Comparison of ENCODE assay signal across 21 mouse cellular contexts in the genomic region with DNA sequence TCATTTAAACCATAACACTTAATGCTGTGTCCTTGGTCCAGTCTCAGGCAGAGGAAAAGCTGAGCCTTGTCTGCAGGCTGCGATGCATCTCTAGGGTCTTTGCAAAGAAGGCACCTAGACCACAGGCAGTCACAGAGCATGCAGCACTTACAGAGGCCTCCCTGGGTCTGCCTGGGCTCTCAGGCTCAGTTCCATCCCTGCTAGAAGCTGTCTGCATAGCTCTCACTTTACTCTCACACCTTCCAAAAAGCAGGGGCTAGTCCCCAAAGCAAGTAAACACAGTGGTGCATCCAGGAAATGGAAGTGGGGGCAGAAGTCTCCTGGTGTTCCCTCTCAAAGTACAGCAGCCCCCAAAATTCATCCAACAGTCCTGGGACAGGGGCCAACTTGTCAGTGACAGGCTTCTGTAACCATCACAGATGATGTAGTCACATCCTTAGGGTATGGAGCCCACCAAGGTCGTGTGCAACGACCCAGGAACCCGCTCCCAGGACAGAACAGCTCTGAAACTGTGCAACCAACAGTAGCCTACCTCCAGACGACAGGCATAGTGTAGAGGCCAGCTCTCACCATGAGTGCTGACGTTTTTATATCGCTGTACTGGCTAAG.
DNase-seq lines count a peak whose midpoint lies in the region; ATAC-seq and TF ChIP-seq lines count a peak whose summit lies in the region.
"Had no signal": no experiment of that assay in that cellular context is flagged by ENCODE, and none has a peak within 500 bp of the region (broad histone marks: within the 10 kb centered on the region; RNA-seq: fewer than 3 reads in every experiment).

No protein-coding gene starts in this region.

- H3K4me2 ChIP-seq in kidney, embryonic 14.5 days (replicated peaks; ENCODE audit: low read depth, low read length): no peak overlapping the region
- H3K4me2 ChIP-seq in lung, postnatal 0 days (replicated peaks; ENCODE audit: low read depth, low read length): no peak overlapping the region
- H3K4me2 ChIP-seq: embryonic facial prominence, embryonic 13.5 days; forebrain, embryonic 12.5 days; heart, embryonic 11.5 days; heart, embryonic 15.5 days had no signal

- no peaks in the 10 kb centered on the region for H3K36me3 ChIP-seq in kidney, embryonic 14.5 days (ENCODE audit: control insufficient read depth, insufficient read depth, low read length)
- H3K36me3 ChIP-seq in lung, postnatal 0 days (ENCODE audit: insufficient read depth, low read length): no peaks in the 10 kb centered on the region
- H3K36me3 ChIP-seq: embryonic facial prominence, embryonic 13.5 days; forebrain, embryonic 12.5 days; G1E; heart, embryonic 15.5 days had no signal

- no peak for TF ChIP-seq EP300 in lung, postnatal 0 days (IDR thresholded peaks at IDR 0.05)

- H3K9me3 ChIP-seq in kidney, embryonic 14.5 days (ENCODE audit: control insufficient read depth, low read length): no peaks in the 10 kb centered on the region
- H3K9me3 ChIP-seq in lung, postnatal 0 days (ENCODE audit: low read length): no peaks in the 10 kb centered on the region
- H3K9me3 ChIP-seq: embryonic facial prominence, embryonic 13.5 days; forebrain, embryonic 12.5 days; G1E; heart, embryonic 15.5 days had no signal

- peak overlapping the region; percentile 83 for H3K27ac ChIP-seq in cerebellum, adult 2 months (ENCODE audit: insufficient read depth, low read length)
- H3K27ac ChIP-seq in kidney, embryonic 14.5 days (ENCODE audit: low read depth, low read length): no peak overlapping the region
- H3K27ac ChIP-seq in lung, postnatal 0 days (ENCODE audit: low read length): no peak overlapping the region
- H3K27ac ChIP-seq: embryonic facial prominence, embryonic 13.5 days; forebrain, embryonic 12.5 days; heart, embryonic 15.5 days had no signal

- TF ChIP-seq CTCF in cerebellum, adult 2 months (IDR thresholded peaks at IDR 0.05; ENCODE audit: borderline replicate concordance, insufficient read depth, low read depth, low read length): no peak
- no peak for TF ChIP-seq CTCF in lung, postnatal 0 days (IDR thresholded peaks at IDR 0.05)

- 51% methylated on average over 7 of the region's 7 CpGs for WGBS in cerebellum, adult 2 months
- 33% methylated on average over 7 of the region's 7 CpGs for WGBS in kidney, embryonic 14.5 days
- WGBS in lung, postnatal 0 days: 45% methylated on average over 7 of the region's 7 CpGs

- DNase-seq in cerebellum, adult 2 months: no peak
- DNase-seq in cerebellum, postnatal 4 days (ENCODE audit: low spot score in 2 of 2): no peak
- no peak for DNase-seq in kidney, postnatal 36 days
- DNase-seq in lung, postnatal 0 days (ENCODE audit: low spot score): peak; percentile 36
- no peak for DNase-seq in lung, postnatal 25 days (ENCODE audit: low spot score)
- no peak for DNase-seq in adrenal gland, adult 18-20 months (ENCODE audit: low spot score in 2 of 2)
- DNase-seq: adrenal gland, postnatal 10 days; B cell, adult 2 months; cerebellum, adult 11 months; cerebellum, adult 9-10 months; cerebellum, postnatal 25 days; gastrocnemius, postnatal 10 days; heart, adult 18-20 months had no signal

- 0 out of 2 replicates have a peak, but pooled peaks have one; percentile 48 for ATAC-seq in kidney, embryonic 14.5 days (ENCODE audit: low FRiP score, low TSS enrichment)
- ATAC-seq in lung, postnatal 0 days: peak; percentile 73
- ATAC-seq: CD4-positive, CD25-positive, alpha-beta regulatory T cell, adult 4 months; forebrain, embryonic 16.5 days had no signal

- H3K27me3 ChIP-seq in cerebellum, adult 2 months (ENCODE audit: control insufficient read depth, insufficient read depth, low read length): no peaks in the 10 kb centered on the region
- H3K27me3 ChIP-seq in kidney, embryonic 14.5 days (ENCODE audit: control insufficient read depth, insufficient read depth, low read length): no peaks in the 10 kb centered on the region
- H3K27me3 ChIP-seq in lung, postnatal 0 days (replicated peaks; ENCODE audit: insufficient read depth, low read length): no peaks in the 10 kb centered on the region
- H3K27me3 ChIP-seq: embryonic facial prominence, embryonic 13.5 days had no signal

- H3K4me3 ChIP-seq in cerebellum, adult 2 months (replicated peaks; ENCODE audit: insufficient read depth, low read depth, low read length): no peak overlapping the region
- H3K4me3 ChIP-seq in kidney, embryonic 14.5 days (ENCODE audit: low read length): no peak overlapping the region
- H3K4me3 ChIP-seq in lung, postnatal 0 days (ENCODE audit: low read depth, low read length): no peak overlapping the region
- H3K4me3 ChIP-seq: embryonic facial prominence, embryonic 13.5 days; forebrain, embryonic 12.5 days; heart, embryonic 15.5 days had no signal

- H3K9ac ChIP-seq in kidney, embryonic 14.5 days (ENCODE audit: low read depth, low read length): no peak overlapping the region
- no peak overlapping the region for H3K9ac ChIP-seq in lung, postnatal 0 days (replicated peaks; ENCODE audit: low read depth)
- H3K9ac ChIP-seq: embryonic facial prominence, embryonic 13.5 days; forebrain, embryonic 12.5 days; heart, embryonic 15.5 days had no signal

- peaks cover 86% of the 10 kb centered on the region for H3K4me1 ChIP-seq in cerebellum, adult 2 months (ENCODE audit: control insufficient read depth, insufficient read depth, low read length)
- peaks cover 5% of the 10 kb centered on the region; the same call in 1 of the 2 replicates for H3K4me1 ChIP-seq in kidney, embryonic 14.5 days (ENCODE audit: control insufficient read depth, insufficient read depth, low read length)
- no peaks in the 10 kb centered on the region for H3K4me1 ChIP-seq in lung, postnatal 0 days (ENCODE audit: insufficient read depth, low read depth, low read length)

- no peak for TF ChIP-seq POLR2A in cerebellum, adult 2 months (IDR thresholded peaks at IDR 0.05; ENCODE audit: borderline replicate concordance, insufficient read depth, low read length)
